Mouse (Mus musculus): ENCODE measurements around the gene Gm20388.

- TF ChIP-seq CTCF (IDR thresholded peaks at IDR 0.05; ENCODE audit: borderline replicate concordance, insufficient read depth, low read depth, low read length): no peak
- no peak for TF ChIP-seq POLR2A (IDR thresholded peaks at IDR 0.05; ENCODE audit: borderline replicate concordance, insufficient read depth, low read length)
These were observed 2201.1 kb downstream of the Gm20388 start for GRCm38 (mm10) chr8:122111745-122112144.
